Mouse (Mus musculus) midbrain, embryonic 15.5 days (tissue): ENCODE data around the gene Zcwpw1. TPM values are rescaled to one million over a fixed set of nuclear protein-coding genes. Genes with fewer than 3 reads are reported as not detected.
A peak's percentile ranks its signal among the peaks of the same experiment; 100 is the strongest.

ENCODE experiments used
- ATAC-seq: fragments of 200-750 bp; cut with Nextera tagmentation; replicated peaks from 2 replicates; pipeline ENCODE4 v1.8.0; 2017; ENCODE audit warnings: moderate TSS enrichment
- H3K27ac ChIP-seq: fragments of 300-500 bp; sonication (generic); 2 replicates; pipeline ENCODE4 v1.5.1; 2015; ENCODE audit warnings: mild to moderate bottlenecking, inconsistent platforms
- H3K27me3 ChIP-seq: fragments of 300-500 bp; sonication (generic); replicated peaks from 2 replicates; pipeline ENCODE4 v1.6.1; 2015; ENCODE audit warnings: inconsistent platforms
- H3K36me3 ChIP-seq: fragments of 300-500 bp; sonication (generic); replicated peaks from 2 replicates; pipeline ENCODE4 v1.6.1; 2015; ENCODE audit warnings: inconsistent platforms
- H3K4me1 ChIP-seq: fragments of 300-500 bp; sonication (generic); 2 replicates; pipeline ENCODE4 v1.6.1; 2015; ENCODE audit warnings: inconsistent platforms
- H3K4me2 ChIP-seq: fragments of 300-500 bp; sonication (generic); 2 replicates; pipeline ENCODE4 v1.6.1; 2015; ENCODE audit warnings: inconsistent platforms, mild to moderate bottlenecking, moderate library complexity
- H3K4me3 ChIP-seq: fragments of 300-500 bp; sonication (generic); 2 replicates; pipeline ENCODE4 v1.5.1; 2015; ENCODE audit warnings: mild to moderate bottlenecking, inconsistent platforms
- H3K9ac ChIP-seq: fragments of 300-500 bp; sonication (generic); 2 replicates; pipeline ENCODE4 v1.6.1; 2015; ENCODE audit warnings: mild to moderate bottlenecking, inconsistent platforms
- H3K9me3 ChIP-seq: fragments of 300-500 bp; sonication (generic); 2 replicates; pipeline ENCODE4 v1.6.1; 2016; ENCODE audit warnings: inconsistent platforms
- WGBS: fragments of 180-500 bp; shearing (Covaris S2); methylation state at CpG from one replicate; pipeline ENCODE4 v1.1.7; 2015; ENCODE audit warnings: mixed read lengths; 5-methylcytosine and 5-hydroxymethylcytosine counted together
- polyA plus RNA-seq: library from polyadenylated mRNA; unstranded; fragments of >200 nt; fragmentation: Nextera tagmentation; extraction: Ambion mirVana; gene quantifications from 2 replicates; pipeline ENCODE4 v1.2.1, GENCODE M21; 2015

The Zcwpw1 gene
- polyA plus RNA-seq: 10.5 and 11.9 TPM in 2 replicates

DNA sequence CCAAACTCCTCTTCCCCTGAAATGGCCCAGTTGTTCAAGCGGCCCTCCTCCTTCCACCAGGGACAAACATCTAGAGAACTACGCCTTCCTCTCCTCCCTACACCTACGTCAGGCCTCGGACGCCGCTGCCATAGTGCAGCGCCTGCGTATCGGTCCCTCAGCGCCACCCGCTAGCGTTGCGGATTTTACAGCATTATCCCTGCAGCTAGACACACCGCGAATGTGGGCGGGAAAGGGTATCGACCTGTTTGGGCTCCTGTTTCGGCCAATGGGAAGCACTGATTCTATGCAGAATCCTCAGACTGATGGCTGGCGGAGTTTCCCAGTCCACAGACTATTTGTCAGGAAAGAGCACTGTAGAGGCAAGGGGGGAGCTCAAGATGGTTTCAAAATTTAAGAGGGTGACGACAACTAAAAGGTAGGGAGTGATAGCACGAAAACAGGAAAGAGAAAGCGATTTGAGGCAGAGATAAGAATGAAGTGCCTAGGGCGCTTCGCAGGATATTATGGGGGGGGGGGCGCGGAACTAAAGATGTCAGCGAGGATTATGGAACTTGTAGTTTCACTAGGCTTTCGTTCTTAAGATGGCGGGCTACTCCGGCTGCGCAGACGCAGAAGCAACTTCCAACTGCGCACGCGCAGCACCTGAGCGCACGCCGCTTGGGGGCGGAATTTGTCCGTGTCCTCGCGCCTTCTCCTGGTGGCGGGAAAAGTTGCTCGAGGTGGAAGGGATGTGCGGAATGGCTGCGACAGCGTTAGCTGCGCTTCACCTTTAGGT is at the start of gene Zcwpw1, which contains the start of gene Mepce:
TSS of gene Zcwpw1 (plus strand) at position 648 of the 778 bp plus-strand sequence.
TSS of gene Mepce (minus strand) at position 505 of the 778 bp plus-strand sequence.
- peaks cover 37% of the 10 kb centered on the region for H3K4me1 ChIP-seq
- peak within 1 kb of the TSS; percentile 72 for H3K4me3 ChIP-seq
- H3K27me3 ChIP-seq: no peaks in the 10 kb centered on the region
- peak; percentile 78 for ATAC-seq
- peaks cover 5% of the 10 kb centered on the region; the same call in 1 of the 2 replicates for H3K36me3 ChIP-seq
- peak within 1 kb of the TSS; percentile 99 for H3K27ac ChIP-seq
- peak within 1 kb of the TSS; percentile 88 for H3K9ac ChIP-seq
- peak within 1 kb of the TSS; percentile 91 for H3K4me2 ChIP-seq
- WGBS: under 1% methylated on average over 48 of the region's 48 CpGs
- H3K9me3 ChIP-seq: no peaks in the 10 kb centered on the region

DNA sequence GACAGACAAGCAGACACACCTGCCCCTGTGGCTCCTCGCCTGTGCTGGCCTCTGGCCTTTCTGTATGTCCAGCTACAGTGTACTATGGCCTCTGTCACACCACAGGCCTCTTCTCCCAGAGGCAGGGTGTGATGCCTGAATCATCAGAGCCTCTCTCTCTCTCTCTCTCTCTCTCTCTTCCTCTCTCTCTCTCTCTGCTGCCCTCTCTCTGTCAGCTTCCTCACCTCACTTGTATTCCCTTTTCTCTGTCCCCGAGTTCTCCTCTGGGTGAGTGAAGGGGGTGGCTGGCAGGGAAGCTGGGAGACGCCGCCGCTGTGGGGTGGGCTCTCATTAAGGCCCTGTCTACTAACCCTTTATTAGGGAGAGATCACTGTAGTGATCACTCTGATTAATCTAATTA is 49.1 kb upstream of the Zcwpw1 start:
- no peaks in the 10 kb centered on the region for H3K9me3 ChIP-seq
- H3K9ac ChIP-seq: peak overlapping the region; percentile 82
- no peak for ATAC-seq
- H3K4me2 ChIP-seq: peak overlapping the region; percentile 92
- H3K4me1 ChIP-seq: peaks cover 63% of the 10 kb centered on the region
- peak overlapping the region; percentile 76 for H3K4me3 ChIP-seq
- H3K27ac ChIP-seq: peak overlapping the region; percentile 87
- peaks cover 8% of the 10 kb centered on the region; the same call in 1 of the 2 replicates for H3K36me3 ChIP-seq
- no peaks in the 10 kb centered on the region for H3K27me3 ChIP-seq
- WGBS: 16% methylated on average over 5 of the region's 5 CpGs

DNA sequence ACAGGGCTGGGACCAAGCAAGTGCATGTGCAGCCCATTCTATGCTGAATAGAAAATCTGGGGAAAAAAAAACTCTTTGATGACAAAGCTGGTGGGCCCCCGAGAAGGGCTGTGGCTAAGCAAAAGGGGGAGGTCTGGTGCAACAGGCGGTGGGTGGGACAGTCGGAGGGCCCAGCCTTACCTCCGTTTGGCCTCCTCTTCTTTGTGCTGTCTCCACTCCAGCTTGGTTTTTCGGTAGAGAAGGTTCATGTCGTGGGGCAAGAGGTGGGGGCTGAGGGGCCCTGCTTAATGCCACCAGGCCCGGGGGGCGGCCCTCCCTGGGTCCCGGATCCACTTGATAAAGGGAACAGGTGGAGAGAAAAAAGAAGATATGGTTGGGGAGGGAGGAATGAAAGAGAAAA is 48.1 kb upstream of the Zcwpw1 start:
- H3K4me1 ChIP-seq: peaks cover 54% of the 10 kb centered on the region
- 14% methylated on average over 9 of the region's 9 CpGs for WGBS
- peak overlapping the region; percentile 76 for H3K4me3 ChIP-seq
- no peaks in the 10 kb centered on the region for H3K9me3 ChIP-seq
- no peaks in the 10 kb centered on the region for H3K27me3 ChIP-seq
- peak overlapping the region; percentile 82 for H3K9ac ChIP-seq
- H3K4me2 ChIP-seq: peak overlapping the region; percentile 92
- peaks cover 8% of the 10 kb centered on the region; the same call in 1 of the 2 replicates for H3K36me3 ChIP-seq
- no peak for ATAC-seq
- H3K27ac ChIP-seq: peak overlapping the region; percentile 87

DNA sequence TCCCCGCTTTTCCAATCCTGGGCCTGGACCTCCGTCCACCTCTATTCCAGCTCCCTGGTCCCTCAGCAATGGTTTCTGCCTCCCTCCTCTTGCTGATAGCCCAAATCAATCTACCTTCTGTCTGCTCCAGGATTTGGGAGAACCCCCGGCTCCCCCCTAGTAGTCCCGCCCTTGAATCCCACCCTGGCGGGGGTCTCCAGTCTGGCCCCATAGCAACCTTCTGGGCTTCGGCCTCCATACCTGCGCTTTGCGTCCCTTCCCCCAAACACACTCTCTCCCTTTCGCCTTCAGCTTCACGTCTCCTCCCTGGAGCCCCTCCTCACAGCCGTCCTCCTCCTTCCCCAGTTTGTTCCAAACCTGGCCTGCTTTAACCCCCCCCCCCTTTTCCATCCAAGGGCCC is 47.1 kb upstream of the Zcwpw1 start:
- 7% methylated on average over 11 of the region's 11 CpGs for WGBS
- Histone ChIP-seq H3K4me1 (peaks cover 48% of the 10 kb centered on the region), H3K27ac (peak overlapping the region; percentile 87)

DNA sequence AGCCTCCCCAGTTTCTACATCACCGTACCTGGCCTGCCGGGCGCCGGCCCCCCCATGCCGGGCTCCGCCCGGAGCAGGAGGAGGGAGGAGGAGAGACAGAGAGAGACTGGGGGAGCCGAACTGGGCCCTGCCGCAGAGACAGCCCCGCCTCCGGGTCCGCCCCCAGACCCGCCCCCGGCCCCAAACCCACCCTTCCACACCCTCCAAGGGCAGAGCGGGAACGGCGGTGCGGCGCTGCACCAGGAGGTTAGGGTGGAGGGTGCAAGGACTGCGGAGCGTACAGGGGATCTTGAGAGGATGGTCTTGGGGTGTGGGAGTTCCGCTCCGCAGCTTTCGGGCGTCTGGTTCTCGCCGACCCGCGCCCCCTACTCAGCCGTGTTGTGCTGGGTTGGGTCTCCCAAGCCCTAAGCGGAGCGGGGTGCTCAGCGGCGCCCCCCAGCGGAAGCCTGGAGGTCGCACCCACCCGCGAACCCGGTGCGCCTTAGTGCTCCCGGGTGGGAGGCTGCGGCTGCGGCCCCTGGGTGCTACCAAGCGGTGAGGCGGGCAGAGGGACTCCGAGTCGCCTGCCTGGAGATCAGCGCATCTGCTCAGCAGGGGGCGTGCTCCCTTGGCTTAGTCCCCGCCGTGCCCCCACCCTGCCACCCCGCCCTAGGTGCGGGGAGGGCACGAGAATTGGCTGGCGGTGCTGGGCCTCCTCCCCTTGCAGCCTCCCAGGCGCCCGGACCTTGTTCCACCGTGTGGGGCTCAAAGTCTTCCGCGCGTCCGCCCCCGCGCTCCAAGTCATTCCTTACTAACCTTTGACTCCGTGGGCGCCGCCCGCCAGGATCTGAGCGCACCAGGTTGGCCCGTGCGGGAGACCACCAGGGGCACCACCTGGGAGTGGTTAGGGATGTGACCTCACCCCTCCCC is 46.3 kb upstream of the Zcwpw1 start, which contains the start of gene Nyap1:
TSS of gene Nyap1 (minus strand) at position 585 of the 909 bp plus-strand sequence.
- Histone ChIP-seq H3K27ac (peak within 1 kb of the TSS; percentile 87), H3K36me3 (no peaks in the 10 kb centered on the region; the same call in 1 of the 2 replicates), H3K27me3 (no peaks in the 10 kb centered on the region), H3K4me1 (peaks cover 43% of the 10 kb centered on the region), H3K9ac (peak within 1 kb of the TSS; percentile 82), H3K4me2 (peak within 1 kb of the TSS; percentile 92), H3K9me3 (no peaks in the 10 kb centered on the region), H3K4me3 (peak within 1 kb of the TSS; percentile 76)
- peak; percentile 87 for ATAC-seq
- under 1% methylated on average over 56 of the region's 71 CpGs for WGBS

More for the DNA sequence above, 47.1 kb upstream of the Zcwpw1 start:
- H3K27me3 ChIP-seq: no peaks in the 10 kb centered on the region
- no peaks in the 10 kb centered on the region for H3K9me3 ChIP-seq
- peak; percentile 34 for ATAC-seq
- peak overlapping the region; percentile 82 for H3K9ac ChIP-seq
- H3K36me3 ChIP-seq: peaks cover 5% of the 10 kb centered on the region; the same call in 1 of the 2 replicates
- H3K4me3 ChIP-seq: peak overlapping the region; percentile 76
- peak overlapping the region; percentile 92 for H3K4me2 ChIP-seq

DNA sequence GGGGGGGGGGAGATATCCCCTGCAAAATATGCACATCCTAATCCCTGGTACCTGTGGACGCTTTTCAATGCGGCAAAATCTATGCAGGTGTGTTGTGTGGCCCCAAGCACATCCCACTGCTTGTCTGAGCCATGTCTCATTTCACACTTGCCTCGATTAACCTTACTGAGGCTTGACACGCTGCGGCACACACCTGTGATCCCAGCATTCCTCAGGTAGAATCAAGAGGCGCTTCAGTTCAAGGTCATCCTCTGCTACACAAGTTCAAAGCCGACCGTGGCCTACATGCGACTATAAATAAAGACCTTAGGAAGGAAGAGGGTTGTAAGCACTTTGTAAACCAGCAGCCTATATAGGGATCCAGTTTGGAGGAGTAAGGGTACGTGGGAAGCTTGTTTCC is 45.5 kb upstream of the Zcwpw1 start:
- Histone ChIP-seq H3K4me3 (peak overlapping the region; percentile 76), H3K4me1 (peaks cover 49% of the 10 kb centered on the region)

DNA sequence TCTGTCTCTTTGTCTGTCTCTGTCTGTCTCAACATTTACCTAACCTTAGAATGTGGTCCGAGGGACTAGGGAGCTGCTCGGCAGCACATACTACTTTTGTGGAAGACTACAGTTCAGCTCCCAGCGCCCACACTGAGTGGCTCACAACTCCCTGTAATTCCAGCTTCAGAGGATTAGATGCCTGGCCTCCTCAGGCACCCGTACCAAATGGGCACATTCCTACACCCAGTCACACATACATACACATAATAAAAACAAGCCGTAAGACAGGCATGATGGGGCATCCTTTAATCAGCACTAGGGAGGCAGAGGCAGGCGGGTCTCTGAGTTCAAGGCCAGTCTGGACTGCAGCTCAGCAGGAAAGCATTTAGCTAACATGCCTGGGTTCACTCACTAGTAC is 44.8 kb upstream of the Zcwpw1 start:
- ATAC-seq: no peak
- no peaks in the 10 kb centered on the region for H3K27me3 ChIP-seq
- no peaks in the 10 kb centered on the region for H3K9me3 ChIP-seq
- no peak overlapping the region for H3K4me3 ChIP-seq
- H3K27ac ChIP-seq: no peak overlapping the region
- WGBS: 92% methylated on average over 6 of the region's 6 CpGs
- peaks cover 53% of the 10 kb centered on the region for H3K4me1 ChIP-seq
- H3K9ac ChIP-seq: no peak overlapping the region
- H3K36me3 ChIP-seq: no peaks in the 10 kb centered on the region; the same call in 1 of the 2 replicates
- H3K4me2 ChIP-seq: no peak overlapping the region

More for the DNA sequence above, 45.5 kb upstream of the Zcwpw1 start:
- Histone ChIP-seq H3K27me3 (no peaks in the 10 kb centered on the region), H3K27ac (no peak overlapping the region), H3K4me2 (peak overlapping the region; percentile 92), H3K36me3 (no peaks in the 10 kb centered on the region; the same call in 1 of the 2 replicates), H3K9ac (no peak overlapping the region), H3K9me3 (no peaks in the 10 kb centered on the region)
- 73% methylated on average over 10 of the region's 10 CpGs for WGBS
- ATAC-seq: no peak

DNA sequence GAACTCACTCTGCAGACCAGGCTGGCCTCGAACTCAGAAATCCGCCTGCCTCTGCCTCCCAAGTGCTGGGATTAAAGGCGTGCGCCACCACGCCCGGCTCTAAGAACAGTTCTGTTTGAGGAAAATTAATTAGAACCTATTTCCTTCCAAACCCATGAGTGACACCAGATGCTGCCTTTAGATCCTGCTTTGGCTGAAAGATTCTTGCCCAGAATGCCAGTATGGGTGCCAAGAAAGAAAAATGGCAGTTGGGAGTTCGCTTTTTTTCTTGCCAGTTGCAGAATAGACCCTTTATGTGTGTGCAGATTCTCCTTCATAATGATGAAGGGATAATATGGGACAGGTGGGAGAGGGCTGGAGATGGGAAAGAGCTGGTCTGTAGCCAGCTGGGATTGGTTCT is 43.4 kb upstream of the Zcwpw1 start:
- H3K9me3 ChIP-seq: no peaks in the 10 kb centered on the region
- H3K36me3 ChIP-seq: no peaks in the 10 kb centered on the region
- no peak for ATAC-seq
- no peak overlapping the region for H3K4me3 ChIP-seq
- WGBS: 86% methylated on average over 7 of the region's 7 CpGs
- peaks cover 53% of the 10 kb centered on the region for H3K4me1 ChIP-seq
- no peak overlapping the region for H3K27ac ChIP-seq
- H3K9ac ChIP-seq: no peak overlapping the region
- no peak overlapping the region for H3K4me2 ChIP-seq
- H3K27me3 ChIP-seq: no peaks in the 10 kb centered on the region

DNA sequence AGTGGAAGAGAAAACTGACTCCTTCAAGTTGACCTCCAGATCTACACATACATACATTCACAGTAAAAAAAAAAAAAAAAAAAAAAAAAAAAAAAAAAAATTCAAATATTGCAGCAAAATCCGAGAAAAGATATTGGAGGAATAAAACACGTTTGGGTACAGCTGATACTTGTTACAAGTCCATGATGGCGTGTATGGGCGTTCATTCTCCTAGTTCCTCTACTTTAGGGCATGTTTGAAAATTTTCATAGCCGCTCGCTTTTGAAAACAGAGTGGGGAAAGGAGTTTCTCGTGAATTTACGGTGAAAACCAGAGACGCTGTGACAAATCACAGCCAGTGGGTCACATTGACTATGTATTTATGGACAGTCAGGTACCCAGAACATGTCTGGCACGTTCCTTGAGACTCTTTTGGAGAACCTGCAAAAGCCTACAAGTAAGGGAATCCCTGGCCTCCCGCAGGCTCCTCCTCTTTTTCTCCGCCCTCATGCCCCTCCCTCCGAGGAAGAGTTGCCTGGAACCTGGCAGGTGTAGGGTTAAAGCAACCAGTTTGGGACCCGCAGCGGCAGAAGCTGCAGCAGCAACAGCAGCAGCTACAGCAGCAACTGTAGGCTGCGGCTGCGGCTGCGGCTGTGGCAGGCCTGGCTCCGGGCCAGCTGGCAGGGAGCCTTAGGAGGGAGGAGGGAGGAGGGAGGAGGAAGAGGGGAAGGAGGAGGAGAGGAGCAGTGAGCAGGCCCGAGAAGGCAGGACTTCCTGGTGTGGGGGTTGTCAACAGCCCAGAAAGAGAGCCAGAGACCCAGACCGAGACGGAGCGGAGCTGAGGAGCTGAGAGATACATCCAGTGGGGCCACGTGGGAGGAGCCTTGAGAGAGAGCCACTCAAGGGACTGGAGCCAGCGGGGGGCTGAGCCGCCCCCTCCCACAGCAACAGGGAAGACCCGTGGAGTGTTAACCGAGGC is 42.1 kb upstream of the Zcwpw1 start, which contains the start of gene Tsc22d4:
TSS of gene Tsc22d4 (plus strand) at position 517 of the 958 bp plus-strand sequence.
- Histone ChIP-seq H3K27me3 (no peaks in the 10 kb centered on the region), H3K27ac (peak within 1 kb of the TSS; percentile 88), H3K4me1 (peaks cover 49% of the 10 kb centered on the region), H3K9ac (peak within 1 kb of the TSS; percentile 63), H3K36me3 (no peaks in the 10 kb centered on the region), H3K9me3 (no peaks in the 10 kb centered on the region), H3K4me3 (peak within 1 kb of the TSS; percentile 60), H3K4me2 (peak within 1 kb of the TSS; percentile 87)
- 5% methylated on average over 28 of the region's 28 CpGs for WGBS
- peak; percentile 66 for ATAC-seq

DNA sequence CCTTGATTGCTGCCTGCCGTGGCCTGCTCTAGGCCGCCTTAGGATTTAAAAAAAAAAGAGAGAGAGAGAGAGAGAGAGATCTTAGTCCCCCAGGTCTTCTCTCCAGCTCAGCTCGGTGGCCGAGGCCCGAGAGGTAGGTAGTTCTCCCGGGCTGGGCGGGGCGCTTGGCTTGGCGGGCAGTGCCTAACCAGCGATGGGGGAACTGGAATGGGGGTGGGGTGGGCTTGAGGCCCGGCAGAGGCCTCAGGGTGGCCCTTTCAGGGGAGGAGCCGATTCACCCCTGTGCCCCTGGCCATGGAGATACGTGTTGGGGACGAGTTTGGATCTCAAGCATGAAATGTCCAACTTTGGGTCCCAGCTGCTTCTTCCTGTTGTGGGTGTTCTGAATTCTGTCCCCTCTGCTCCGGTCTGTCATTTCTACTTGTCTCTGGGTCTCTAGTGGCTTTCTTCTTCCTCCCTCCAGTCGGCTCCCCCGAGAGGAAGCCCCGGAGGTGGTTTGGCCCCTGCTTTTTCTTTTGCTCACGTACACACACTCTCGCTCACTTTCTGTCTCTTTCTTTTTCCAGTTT is 41.2 kb upstream of the Zcwpw1 start:
- peak overlapping the region; percentile 87 for H3K4me2 ChIP-seq
- peak overlapping the region; percentile 88 for H3K27ac ChIP-seq
- 0 out of 2 replicates have a peak, but pooled peaks have one; percentile 3 for ATAC-seq
- H3K9ac ChIP-seq: peak overlapping the region; percentile 63
- under 1% methylated on average over 20 of the region's 20 CpGs for WGBS
- H3K9me3 ChIP-seq: no peaks in the 10 kb centered on the region
- H3K4me1 ChIP-seq: peaks cover 48% of the 10 kb centered on the region
- H3K36me3 ChIP-seq: no peaks in the 10 kb centered on the region
- H3K27me3 ChIP-seq: no peaks in the 10 kb centered on the region
- peak overlapping the region; percentile 60 for H3K4me3 ChIP-seq
